Comparison of ENCODE assay signal across 14 mouse cellular contexts in genomic region chr2:8468989-8469388, GRCm38 (mm10).
"Had no signal": no experiment of that assay in that cellular context is flagged by ENCODE, and none has a peak within 500 bp of the region (broad histone marks: within the 10 kb centered on the region; RNA-seq: fewer than 3 reads in every experiment).

No protein-coding gene starts in this region.

- H3K27ac ChIP-seq: kidney, postnatal 0 days; limb, embryonic 15.5 days; liver, embryonic 12.5 days; neural tube, embryonic 13.5 days; stomach, embryonic 15.5 days had no signal

- DNase-seq: kidney, adult 9 months; kidney, postnatal 36 days; lung, embryonic 14.5 days; lung, postnatal 10 days; lung, postnatal 4 days; midbrain, embryonic 14.5 days; retina, postnatal 1 day; thymus, adult 2 months; thymus, postnatal 25 days had no signal

- H3K27me3 ChIP-seq: limb, embryonic 15.5 days; liver, embryonic 12.5 days; neural tube, embryonic 13.5 days; stomach, embryonic 15.5 days had no signal

- H3K9me3 ChIP-seq: limb, embryonic 15.5 days; liver, embryonic 12.5 days; neural tube, embryonic 13.5 days; stomach, embryonic 15.5 days had no signal

- H3K36me3 ChIP-seq: limb, embryonic 15.5 days; liver, embryonic 12.5 days; neural tube, embryonic 13.5 days; stomach, embryonic 15.5 days had no signal

- H3K4me2 ChIP-seq: limb, embryonic 15.5 days; liver, embryonic 12.5 days; lung, embryonic 14.5 days; neural tube, embryonic 13.5 days; stomach, embryonic 15.5 days had no signal

- H3K4me3 ChIP-seq: limb, embryonic 15.5 days; liver, embryonic 12.5 days; neural tube, embryonic 13.5 days; stomach, embryonic 15.5 days had no signal

- H3K4me1 ChIP-seq: limb, embryonic 15.5 days; liver, embryonic 12.5 days; neural tube, embryonic 13.5 days; stomach, embryonic 15.5 days had no signal

- ATAC-seq: liver, embryonic 12.5 days had no signal

- H3K9ac ChIP-seq: limb, embryonic 15.5 days; liver, embryonic 12.5 days; lung, embryonic 14.5 days; neural tube, embryonic 13.5 days; stomach, embryonic 15.5 days had no signal
